Comparison of ENCODE assay signal across 8 mouse cellular contexts in genomic region chr2:32381775-32382223, GRCm38 (mm10). TPM values are rescaled to one million over a fixed set of nuclear protein-coding genes. Genes with fewer than 3 reads are reported as not detected.
A peak's percentile ranks its signal among the peaks of the same experiment; 100 is the strongest.
DNase-seq lines count a peak whose midpoint lies in the region; ATAC-seq lines count a peak whose summit lies in the region.

Gene 1110008P14Rik, minus strand, starts transcription at chr2:32381938.

- H3K9ac ChIP-seq in intestine, embryonic 15.5 days: peak within 1 kb of the TSS; percentile 59

- 0 out of 2 replicates have a peak, but pooled peaks cover 6% of the 10 kb centered on the region for H3K27me3 ChIP-seq in intestine, embryonic 15.5 days (replicated peaks)
- H3K27me3 ChIP-seq in midbrain, embryonic 10.5 days (ENCODE audit: low read depth, poor library complexity, severe bottlenecking): peaks cover 56% of the 10 kb centered on the region

- H3K4me1 ChIP-seq in intestine, embryonic 15.5 days (replicated peaks): peaks cover 9% of the 10 kb centered on the region; the same call in 1 of the 2 replicates
- H3K4me1 ChIP-seq in midbrain, embryonic 10.5 days: peaks cover 14% of the 10 kb centered on the region

- peak within 1 kb of the TSS; percentile 65 for H3K4me3 ChIP-seq in intestine, embryonic 15.5 days (replicated peaks)
- peak within 1 kb of the TSS; percentile 71 for H3K4me3 ChIP-seq in midbrain, embryonic 10.5 days

- DNase-seq in adrenal gland, adult 8-10 months: peak; percentile 93
- DNase-seq in embryo, embryonic 11 days: peak; percentile 99
- peak; percentile 91 to 95 for DNase-seq in gastrocnemius, postnatal 36 days
- DNase-seq in left cerebral cortex, postnatal 36 days (ENCODE audit: low spot score in 2 of 2): peak; percentile 90 to 94
- peak; percentile 93 for DNase-seq in midbrain, embryonic 10.5 days (ENCODE audit: low spot score)
- peak; percentile 87 to 92 for DNase-seq in right cerebral cortex, postnatal 36 days (ENCODE audit: low spot score in 2 of 2)
- DNase-seq in urinary bladder, postnatal 4 days (ENCODE audit: low spot score in 2 of 2): peak; percentile 90 to 95

- under 1% methylated on average over 47 of the region's 47 CpGs for WGBS in intestine, embryonic 15.5 days
- WGBS in midbrain, embryonic 10.5 days: under 1% methylated on average over 46 of the region's 47 CpGs

- peak; percentile 97 for ATAC-seq in intestine, embryonic 15.5 days

- peak within 1 kb of the TSS; percentile 96 for H3K4me2 ChIP-seq in intestine, embryonic 15.5 days (replicated peaks)

- no peaks in the 10 kb centered on the region for H3K9me3 ChIP-seq in intestine, embryonic 15.5 days
- no peaks in the 10 kb centered on the region for H3K9me3 ChIP-seq in midbrain, embryonic 10.5 days (replicated peaks)

- intact Hi-C loops in gastrocnemius, postnatal 36 days (cut with DNase I): no loop called here
- intact Hi-C loops in left cerebral cortex, postnatal 36 days (cut with DNase I): no loop called here

- H3K27ac ChIP-seq in intestine, embryonic 15.5 days: no peak within 1 kb of the TSS
- H3K27ac ChIP-seq in midbrain, embryonic 10.5 days (replicated peaks): peak within 1 kb of the TSS; percentile 61

- peaks cover 23% of the 10 kb centered on the region for H3K36me3 ChIP-seq in intestine, embryonic 15.5 days
- peaks cover 34% of the 10 kb centered on the region for H3K36me3 ChIP-seq in midbrain, embryonic 10.5 days

RNA-seq across cellular contexts. Expression of gene 1110008P14Rik, which starts in this region (rescaled TPM):
- 100 to 1,000 TPM; 120 to 179 (median 148) TPM for total RNA-seq in adrenal gland, adult 8-10 months (2022)
- 10 to 100 TPM; 36.4 to 44.0 TPM for total RNA-seq in gastrocnemius, postnatal 36 days (2021)
- polyA plus RNA-seq in intestine, embryonic 15.5 days (2015; fragmentation: Nextera tagmentation; extraction: Ambion mirVana): 38.6 and 42.5 TPM in 2 replicates
- 100 to 1,000 TPM; 312 to 437 TPM for total RNA-seq in left cerebral cortex, postnatal 36 days (2021)
- 39.4 and 44.3 TPM in 2 replicates for polyA plus RNA-seq in midbrain, embryonic 10.5 days (2016; fragmentation: Nextera tagmentation; extraction: Ambion mirVana)
